Mouse (Mus musculus) kidney, embryonic 15.5 days (tissue): ENCODE results near the gene Tm7sf2. TPM values are rescaled to one million over a fixed set of nuclear protein-coding genes. Genes with fewer than 3 reads are reported as not detected.

Source experiments
- ATAC-seq: fragments of 200-750 bp; cut with Nextera tagmentation; replicated peaks from 2 replicates; pipeline ENCODE4 v1.8.0; 2017; ENCODE audit warnings: moderate TSS enrichment; ENCODE audit not compliant: low FRiP score
- H3K27ac ChIP-seq: fragments of 300-500 bp; sonication (generic); 2 replicates; pipeline ENCODE4 v1.5.1; 2015; ENCODE audit warnings: mild to moderate bottlenecking, inconsistent platforms
- H3K27me3 ChIP-seq: fragments of 300-500 bp; sonication (generic); 2 replicates; pipeline ENCODE4 v1.6.1; 2015; ENCODE audit warnings: inconsistent platforms
- H3K36me3 ChIP-seq: fragments of 300-500 bp; sonication (generic); 2 replicates; pipeline ENCODE4 v1.6.1; 2015; ENCODE audit warnings: inconsistent platforms
- H3K4me1 ChIP-seq: fragments of 300-500 bp; sonication (generic); 2 replicates; pipeline ENCODE4 v1.6.1; 2015; ENCODE audit warnings: inconsistent platforms
- H3K4me2 ChIP-seq: fragments of 300-500 bp; sonication (generic); 2 replicates; pipeline ENCODE4 v1.6.1; 2015; ENCODE audit warnings: moderate library complexity, mild to moderate bottlenecking, inconsistent platforms
- H3K4me3 ChIP-seq: fragments of 300-500 bp; sonication (generic); replicated peaks from 2 replicates; pipeline ENCODE4 v1.5.1; 2015; ENCODE audit warnings: mild to moderate bottlenecking, inconsistent platforms
- H3K9ac ChIP-seq: fragments of 300-500 bp; sonication (generic); 2 replicates; pipeline ENCODE4 v1.6.1; 2015; ENCODE audit warnings: mild to moderate bottlenecking, inconsistent platforms
- H3K9me3 ChIP-seq: fragments of 300-500 bp; sonication (generic); replicated peaks from 2 replicates; pipeline ENCODE4 v1.6.1; 2016; ENCODE audit warnings: inconsistent platforms
- WGBS: fragments of 180-500 bp; shearing (Covaris S2); methylation state at CpG from one replicate; pipeline ENCODE4 v1.1.7; 2015; ENCODE audit warnings: mixed read lengths; 5-methylcytosine and 5-hydroxymethylcytosine counted together
- polyA plus RNA-seq: library from polyadenylated mRNA; unstranded; fragments of >200 nt; fragmentation: Nextera tagmentation; extraction: Ambion mirVana; gene quantifications from 2 replicates; pipeline ENCODE4 v1.2.1, GENCODE M21; 2015

Tm7sf2 gene
- polyA plus RNA-seq: 23.6 and 24.9 TPM in 2 replicates

- Histone ChIP-seq H3K4me3 (peak within 1 kb of the TSS; percentile 52), H3K4me2 (peak within 1 kb of the TSS; percentile 95), H3K9me3 (no peaks in the 10 kb centered on the region), H3K27me3 (no peaks in the 10 kb centered on the region), H3K9ac (peak within 1 kb of the TSS; percentile 61), H3K36me3 (peaks cover 37% of the 10 kb centered on the region), H3K27ac (peak within 1 kb of the TSS; percentile 88), H3K4me1 (peaks cover 36% of the 10 kb centered on the region)
- ATAC-seq: peak; percentile 95
- 7% methylated on average over 33 of the region's 33 CpGs for WGBS
Observed at GRCm38 (mm10) chr19:6067724-6068415, at the start of gene Tm7sf2. Gene Tm7sf2, minus strand, starts transcription at chr19:6068373.

GRCm38 (mm10) chr19:6117346-6117985 lies 49.3 kb upstream of the Tm7sf2 start:
- Histone ChIP-seq H3K4me1 (peaks cover 26% of the 10 kb centered on the region), H3K27me3 (no peaks in the 10 kb centered on the region), H3K4me2 (peak overlapping the region; percentile 74), H3K9ac (peak overlapping the region; percentile 76), H3K4me3 (peak overlapping the region; percentile 67), H3K9me3 (no peaks in the 10 kb centered on the region), H3K27ac (peak overlapping the region; percentile 99), H3K36me3 (peaks cover 48% of the 10 kb centered on the region)
- ATAC-seq: no peak
- whole genome bisulfite sequencing: 5% methylated on average over 32 of the region's 32 CpGs

DNA sequence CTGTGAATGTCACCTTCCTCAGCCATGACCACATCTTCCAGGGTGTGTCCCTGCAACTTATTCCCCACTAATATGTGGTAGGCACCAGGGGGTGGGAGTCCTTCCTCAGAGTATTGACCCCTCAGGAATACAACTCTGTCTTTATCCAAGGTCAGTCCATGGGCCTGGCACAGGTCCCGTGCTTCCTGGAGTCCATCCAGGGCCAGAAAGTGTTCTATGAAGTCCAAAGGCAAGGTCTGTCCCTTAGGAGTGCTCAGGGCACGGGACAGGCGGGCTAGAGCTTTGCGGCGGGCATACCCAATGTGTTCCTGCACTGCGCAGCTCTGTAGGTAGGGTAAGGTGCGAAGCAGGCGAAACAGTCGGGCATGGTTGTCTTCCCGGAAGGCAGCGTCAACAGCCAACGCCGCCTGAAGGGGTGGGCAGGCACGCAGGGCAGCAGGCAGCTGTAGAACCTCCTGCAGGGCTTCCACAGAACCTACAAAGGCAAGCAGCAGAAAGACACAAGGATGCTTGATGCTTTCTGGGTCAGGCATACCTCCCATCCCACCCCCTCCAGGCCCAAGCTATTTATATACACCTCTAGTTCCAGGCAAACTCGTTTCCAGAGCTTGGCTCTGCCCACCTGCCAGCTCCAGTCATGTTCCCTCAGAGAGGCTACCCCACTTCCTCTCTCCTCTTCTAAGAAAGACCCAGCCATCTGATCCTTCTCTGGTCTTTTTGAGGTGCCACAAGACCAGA lies 48.1 kb upstream of the Tm7sf2 start:
- Histone ChIP-seq H3K36me3 (peaks cover 48% of the 10 kb centered on the region), H3K4me1 (peaks cover 22% of the 10 kb centered on the region), H3K27me3 (no peaks in the 10 kb centered on the region), H3K27ac (no peak overlapping the region), H3K9ac (peak overlapping the region; percentile 23; the same call in 1 of the 2 replicates), H3K9me3 (no peaks in the 10 kb centered on the region), H3K4me3 (no peak overlapping the region; the same call in 1 of the 2 replicates), H3K4me2 (peak overlapping the region; percentile 74)
- WGBS: 88% methylated on average over 15 of the region's 15 CpGs
- no peak for ATAC-seq

- Histone ChIP-seq H3K4me3 (no peak overlapping the region), H3K36me3 (peaks cover 41% of the 10 kb centered on the region), H3K4me2 (no peak overlapping the region), H3K27ac (no peak overlapping the region), H3K9me3 (no peaks in the 10 kb centered on the region), H3K27me3 (no peaks in the 10 kb centered on the region), H3K4me1 (peaks cover 14% of the 10 kb centered on the region), H3K9ac (no peak overlapping the region)
- ATAC-seq: no peak
- 31% methylated on average over 6 of the region's 6 CpGs for WGBS
Observed at GRCm38 (mm10) chr19:6113116-6113515, 44.9 kb upstream of the Tm7sf2 start.

DNA sequence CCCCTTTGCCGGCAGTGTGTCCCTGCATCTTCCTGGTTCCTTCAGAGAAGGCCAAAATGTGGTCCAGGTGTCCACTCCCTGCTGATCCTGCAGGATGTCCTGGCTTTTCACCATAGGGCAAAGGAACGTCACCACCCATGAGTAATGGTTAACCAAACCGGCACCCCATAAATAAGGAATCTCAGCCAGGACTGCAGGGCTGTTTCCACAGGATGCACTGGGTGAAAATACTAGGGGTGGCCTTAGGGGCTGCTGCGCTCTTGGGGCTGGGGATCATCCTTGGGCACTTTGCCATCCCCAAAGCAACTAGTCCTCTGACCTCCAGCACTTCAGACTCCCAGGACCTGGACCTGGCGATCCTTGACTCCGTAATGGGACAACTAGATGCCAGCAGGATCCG lies 37.4 kb upstream of the Tm7sf2 start, which contains the start of gene Naaladl1:
Naaladl1 (plus strand) TSS at position 197 of the 400 bp plus-strand sequence.
- H3K4me3 ChIP-seq: no peak within 1 kb of the TSS
- H3K4me1 ChIP-seq: no peaks in the 10 kb centered on the region
- no peaks in the 10 kb centered on the region for H3K9me3 ChIP-seq
- no peaks in the 10 kb centered on the region for H3K27me3 ChIP-seq
- WGBS: 82% methylated on average over 7 of the region's 7 CpGs
- H3K36me3 ChIP-seq: no peaks in the 10 kb centered on the region
- no peak within 1 kb of the TSS for H3K27ac ChIP-seq
- H3K9ac ChIP-seq: no peak within 1 kb of the TSS; the same call in 1 of the 2 replicates
- no peak within 1 kb of the TSS for H3K4me2 ChIP-seq
- no peak for ATAC-seq

DNA sequence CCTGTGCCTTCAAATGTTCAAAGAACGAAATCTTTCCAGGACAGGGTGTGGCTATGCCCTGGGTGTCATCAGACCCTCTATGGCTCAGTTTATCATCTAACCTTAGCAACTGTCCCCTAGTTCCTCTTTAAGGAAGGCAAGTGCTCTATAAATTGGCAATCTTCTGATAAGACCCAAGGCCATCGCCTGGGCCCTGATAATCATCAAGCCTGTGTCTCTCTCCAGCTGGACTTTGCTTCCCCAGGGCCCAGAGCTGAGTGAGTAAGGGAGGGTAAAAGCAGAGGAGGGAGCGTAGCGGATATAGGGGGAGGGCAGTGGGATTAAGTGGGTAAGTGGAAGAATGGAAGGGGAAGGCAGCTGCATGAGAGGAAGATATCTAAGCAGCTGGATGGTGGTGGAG lies 36.3 kb upstream of the Tm7sf2 start:
- H3K36me3 ChIP-seq: peaks cover 7% of the 10 kb centered on the region
- no peak overlapping the region for H3K4me2 ChIP-seq
- H3K9ac ChIP-seq: no peak overlapping the region; the same call in 1 of the 2 replicates
- no peak for ATAC-seq
- no peaks in the 10 kb centered on the region for H3K9me3 ChIP-seq
- 83% methylated on average over 4 of the region's 4 CpGs for WGBS
- H3K27ac ChIP-seq: no peak overlapping the region
- no peaks in the 10 kb centered on the region for H3K4me1 ChIP-seq
- no peak overlapping the region for H3K4me3 ChIP-seq
- H3K27me3 ChIP-seq: no peaks in the 10 kb centered on the region

DNA sequence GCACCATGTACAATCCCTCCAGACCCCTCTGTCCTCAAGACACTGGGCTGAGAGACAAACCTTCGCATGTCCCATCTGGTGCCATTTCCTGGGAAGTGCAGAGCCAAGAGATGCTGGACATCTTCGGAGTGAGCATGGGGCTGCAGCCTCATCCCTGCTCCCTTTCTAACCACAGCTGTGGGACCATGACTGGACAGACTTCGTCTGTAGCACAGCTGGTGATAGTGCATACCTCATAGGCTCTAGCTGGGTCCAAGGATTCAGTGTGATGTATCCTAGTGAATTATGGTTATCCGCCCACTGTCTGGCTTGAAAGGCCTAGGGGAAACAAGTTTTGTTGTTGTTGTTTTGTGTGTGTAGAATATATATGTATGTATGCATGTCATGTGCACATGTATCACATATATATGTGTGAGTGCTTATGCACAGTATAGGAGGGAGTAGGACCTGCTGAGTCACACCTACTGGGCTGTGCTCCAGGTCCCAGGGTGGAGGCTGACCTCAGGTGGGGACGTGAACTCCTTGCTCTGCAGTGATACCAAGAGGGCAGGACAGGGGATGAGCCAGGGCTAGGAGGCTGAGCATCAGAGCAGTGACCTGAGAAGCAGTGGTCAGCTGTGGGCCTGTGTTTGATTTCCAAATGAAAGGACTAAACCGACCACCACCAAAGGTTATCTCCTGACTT lies 34.1 kb upstream of the Tm7sf2 start:
- Histone ChIP-seq H3K4me1 (no peaks in the 10 kb centered on the region), H3K9ac (no peak overlapping the region), H3K4me3 (no peak overlapping the region), H3K27me3 (no peaks in the 10 kb centered on the region), H3K27ac (no peak overlapping the region), H3K4me2 (no peak overlapping the region), H3K9me3 (no peaks in the 10 kb centered on the region), H3K36me3 (peaks cover 26% of the 10 kb centered on the region)
- 79% methylated on average over 6 of the region's 6 CpGs for WGBS
- ATAC-seq: no peak

DNA sequence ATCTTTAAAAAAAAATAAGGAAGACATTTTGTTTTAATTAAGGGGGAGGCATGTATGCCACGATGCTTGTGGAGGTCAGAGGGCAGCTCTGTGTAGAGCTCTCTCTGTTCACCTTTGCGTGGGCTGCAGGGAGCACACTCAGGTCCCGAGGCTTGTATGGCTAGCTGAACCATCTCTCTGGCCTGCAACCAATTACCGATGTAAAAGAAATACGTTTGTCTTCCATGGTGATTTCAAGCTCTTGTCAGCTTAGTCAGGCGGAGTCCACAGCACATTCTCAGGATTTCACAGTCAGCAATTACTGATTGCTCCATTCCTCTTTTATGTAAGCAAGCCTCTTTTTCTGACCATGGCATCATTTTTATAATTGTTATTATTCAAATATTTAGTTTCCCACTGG lies 33.0 kb upstream of the Tm7sf2 start:
- no peaks in the 10 kb centered on the region for H3K27me3 ChIP-seq
- peaks cover 29% of the 10 kb centered on the region for H3K36me3 ChIP-seq
- H3K4me1 ChIP-seq: no peaks in the 10 kb centered on the region
- 56% methylated on average over 6 of the region's 6 CpGs for WGBS
- no peak overlapping the region for H3K4me3 ChIP-seq
- no peak for ATAC-seq
- no peak overlapping the region for H3K4me2 ChIP-seq
- no peak overlapping the region for H3K27ac ChIP-seq
- no peak overlapping the region for H3K9ac ChIP-seq
- no peaks in the 10 kb centered on the region for H3K9me3 ChIP-seq

GRCm38 (mm10) chr19:6097847-6098246 lies 29.7 kb upstream of the Tm7sf2 start:
- ATAC-seq: no peak

GRCm38 (mm10) chr19:6094119-6094518 lies 25.9 kb upstream of the Tm7sf2 start, which contains the start of gene AC131692.1:
Gene AC131692.1, plus strand, starts transcription at chr19:6094419.
- Histone ChIP-seq H3K27ac (no peak within 1 kb of the TSS), H3K36me3 (peaks cover 86% of the 10 kb centered on the region), H3K9me3 (no peaks in the 10 kb centered on the region), H3K4me3 (no peak within 1 kb of the TSS), H3K4me2 (no peak within 1 kb of the TSS), H3K9ac (no peak within 1 kb of the TSS), H3K4me1 (no peaks in the 10 kb centered on the region), H3K27me3 (no peaks in the 10 kb centered on the region)
- WGBS: 86% methylated on average over 7 of the region's 7 CpGs
- no peak for ATAC-seq

More at GRCm38 (mm10) chr19:6097847-6098246, 29.7 kb upstream of the Tm7sf2 start:
- Histone ChIP-seq H3K27ac (no peak overlapping the region), H3K4me2 (no peak overlapping the region), H3K36me3 (peaks cover 60% of the 10 kb centered on the region), H3K4me3 (no peak overlapping the region), H3K27me3 (no peaks in the 10 kb centered on the region), H3K9me3 (no peaks in the 10 kb centered on the region), H3K4me1 (no peaks in the 10 kb centered on the region), H3K9ac (no peak overlapping the region)
- 86% methylated on average over 3 of the region's 3 CpGs for WGBS

GRCm38 (mm10) chr19:6088841-6089240 lies 20.7 kb upstream of the Tm7sf2 start:
- Histone ChIP-seq H3K27me3 (no peaks in the 10 kb centered on the region), H3K36me3 (peaks cover 77% of the 10 kb centered on the region), H3K9me3 (no peaks in the 10 kb centered on the region), H3K27ac (no peak overlapping the region), H3K9ac (no peak overlapping the region), H3K4me1 (peaks cover 15% of the 10 kb centered on the region), H3K4me3 (no peak overlapping the region), H3K4me2 (no peak overlapping the region)
- 91% methylated on average over 13 of the region's 13 CpGs for WGBS
- ATAC-seq: no peak
